Mouse (Mus musculus): ENCODE results near the gene Tlk1.
A peak's percentile ranks its signal among the peaks of the same experiment; 100 is the strongest.
"Not testable (repeated sequence)": the region's sequence is repeated elsewhere in the genome, so short reads cannot be mapped to it uniquely, and the experiment has no call there.

The Tlk1 gene

DNA sequence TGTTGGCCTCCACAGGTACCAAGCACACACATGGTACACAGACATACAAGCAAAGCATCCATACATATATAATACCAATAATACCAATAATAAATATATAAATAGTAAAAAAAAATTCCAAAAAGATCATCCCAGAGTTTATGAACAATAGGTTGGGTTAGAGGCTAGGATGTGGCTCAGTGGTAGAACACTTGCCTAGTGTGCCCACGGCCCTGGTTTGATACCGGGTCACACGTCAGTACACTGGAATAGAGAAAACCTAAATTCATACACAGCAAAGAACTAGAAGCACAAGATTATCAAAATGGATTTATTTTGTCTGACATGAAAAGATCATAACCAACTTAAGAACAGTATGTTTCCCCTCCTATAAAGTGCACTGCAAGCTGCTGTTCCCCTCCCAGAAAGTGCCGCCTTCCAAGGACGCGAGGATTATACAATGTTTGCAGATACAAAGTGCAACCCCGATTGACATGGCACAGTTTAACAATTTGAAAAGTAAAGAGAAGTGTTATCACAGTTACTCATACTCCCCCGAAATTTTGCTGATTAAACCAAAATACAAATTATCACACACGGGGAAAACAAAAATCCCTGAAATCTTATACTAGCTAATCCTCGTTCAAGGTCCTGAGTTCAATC lies 6.3 kb upstream of the Tlk1 start:
- DNase-seq = no peak

DNA sequence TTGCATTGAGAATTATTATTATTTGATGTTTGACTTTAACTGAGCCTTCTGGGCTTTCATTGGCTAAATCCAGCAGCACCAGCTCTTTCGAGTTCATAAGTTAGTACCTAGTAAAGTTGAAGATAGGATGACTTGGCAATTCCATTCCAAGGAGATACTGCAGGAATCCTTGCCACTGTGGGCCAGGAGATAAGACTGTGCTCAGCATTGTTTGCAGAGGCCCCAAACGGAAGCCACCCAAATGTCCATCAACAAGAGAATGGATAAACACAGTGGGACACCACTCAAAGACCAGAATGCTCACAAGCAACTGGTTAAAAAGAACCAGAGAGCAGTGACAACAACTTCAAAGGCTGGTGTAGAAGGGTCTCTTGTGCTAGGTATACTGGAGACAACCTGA lies 5.2 kb upstream of the Tlk1 start:
- DNase-seq = no peak

DNA sequence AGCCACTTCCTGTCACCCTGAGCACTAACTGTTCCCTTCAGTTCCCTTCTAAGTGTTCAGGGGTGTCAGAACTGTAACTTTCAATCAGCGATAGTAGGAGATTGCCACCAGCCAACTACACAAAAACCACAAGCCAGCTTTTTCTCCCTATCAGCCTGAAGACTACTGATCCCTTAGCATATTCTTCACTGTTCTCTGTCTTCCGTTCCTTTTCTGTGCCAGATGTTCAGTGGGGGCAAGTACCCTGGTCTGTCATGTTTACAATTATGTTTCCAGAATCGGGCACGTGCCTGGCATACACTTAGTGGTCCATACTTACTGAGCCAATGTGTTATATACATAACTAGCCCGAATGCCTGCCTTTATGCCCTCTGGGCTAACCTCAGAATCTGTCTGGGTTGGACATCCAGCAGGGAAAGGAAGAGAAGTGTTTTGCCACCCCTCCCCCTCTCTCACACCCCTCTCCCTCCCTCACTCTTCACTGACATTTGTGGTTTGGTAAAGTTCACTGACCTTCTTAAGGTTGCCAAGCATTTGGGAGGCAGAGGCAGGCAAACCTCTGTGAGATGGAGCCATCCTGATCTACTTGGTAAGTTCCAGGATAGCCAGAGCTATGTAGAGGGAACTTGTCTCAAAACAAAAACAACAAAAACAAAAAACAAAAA lies 4.5 kb upstream of the Tlk1 start:
- DNase-seq = peak; percentile 53

DNA sequence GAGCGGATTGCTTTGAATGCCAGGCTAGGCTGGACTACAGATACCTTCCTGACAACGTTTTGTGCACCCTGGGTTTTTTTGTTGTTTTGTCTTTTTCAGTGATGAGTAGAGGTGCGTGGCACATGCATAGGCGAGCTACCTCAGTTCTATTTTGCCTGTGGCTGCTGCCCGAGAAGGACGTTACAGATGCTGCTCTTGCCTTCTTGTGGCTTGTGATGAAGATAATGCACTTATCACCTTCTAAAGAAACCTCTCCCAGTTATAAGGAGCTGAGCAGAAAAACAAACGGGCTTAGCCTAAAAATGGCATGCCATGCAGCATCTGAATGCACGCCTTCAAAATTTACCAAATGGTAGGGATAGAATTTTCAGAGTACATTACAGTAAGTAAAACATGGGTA lies 2.3 kb upstream of the Tlk1 start:
- DNase-seq = no peak

DNA sequence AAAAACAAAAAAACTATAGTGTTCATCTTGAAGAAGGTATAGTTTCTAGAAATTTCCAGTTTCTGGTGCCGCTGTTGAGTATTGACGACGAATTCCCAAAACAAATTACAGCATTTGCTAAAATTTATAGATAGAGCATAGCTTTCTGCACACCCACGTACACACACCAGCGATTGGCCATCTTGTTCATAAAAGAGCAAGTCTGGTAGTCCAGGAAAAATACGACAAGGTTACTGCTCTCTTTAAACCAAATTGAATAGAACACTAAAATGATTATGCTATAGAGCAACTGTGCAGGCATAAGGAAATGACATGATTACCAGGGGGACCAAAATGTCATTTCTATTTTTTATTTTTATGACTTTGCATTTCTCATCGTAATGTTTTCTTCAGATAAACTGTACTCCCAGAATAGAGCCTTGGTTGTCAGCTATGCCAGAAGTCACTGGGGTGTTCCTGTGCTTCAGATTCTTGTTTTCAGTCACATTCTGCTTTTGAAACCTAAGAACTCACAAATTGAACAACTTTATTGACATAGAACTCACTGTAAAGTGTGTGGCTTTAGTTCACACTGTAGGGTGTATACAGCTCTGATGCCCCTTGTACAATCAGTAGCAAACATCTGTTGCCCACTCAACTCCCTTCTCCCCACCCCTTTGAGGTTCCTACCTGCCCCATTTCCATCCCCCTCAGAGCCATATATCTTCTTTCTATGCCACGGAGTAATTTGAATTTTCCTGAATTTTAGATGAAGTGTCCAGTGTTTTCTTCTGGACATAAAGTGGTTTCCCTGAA lies 1.1 kb upstream of the Tlk1 start:
- DNase-seq = no peak

DNA sequence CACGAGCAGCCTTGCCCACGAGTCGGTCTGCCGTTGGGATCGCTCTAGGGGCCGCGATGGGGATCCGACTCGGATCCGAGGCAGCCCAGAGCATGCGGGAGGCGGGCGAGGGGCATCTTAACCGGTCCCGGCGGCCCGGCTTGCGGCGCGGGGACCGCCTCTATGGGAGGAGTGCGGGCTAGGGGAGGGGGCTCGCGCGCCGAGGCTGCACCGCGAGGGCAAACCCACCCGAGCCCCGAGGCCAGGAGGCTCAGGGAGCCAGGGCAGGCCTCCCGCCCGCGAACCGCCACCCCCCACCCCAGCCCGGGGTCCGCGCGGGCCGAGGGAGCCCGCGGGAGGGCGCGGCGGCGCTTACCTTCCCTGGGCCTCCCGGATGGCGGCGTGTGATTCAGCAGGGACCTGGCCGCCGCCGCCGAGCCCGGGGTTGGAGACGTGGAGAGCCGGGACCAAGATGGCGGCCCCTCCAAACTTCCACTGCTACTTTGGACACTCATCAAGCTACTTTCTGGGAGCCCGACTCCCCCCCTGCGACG lies 624 bp downstream of the Tlk1 start:
- DNase-seq = peak; percentile 83

DNA sequence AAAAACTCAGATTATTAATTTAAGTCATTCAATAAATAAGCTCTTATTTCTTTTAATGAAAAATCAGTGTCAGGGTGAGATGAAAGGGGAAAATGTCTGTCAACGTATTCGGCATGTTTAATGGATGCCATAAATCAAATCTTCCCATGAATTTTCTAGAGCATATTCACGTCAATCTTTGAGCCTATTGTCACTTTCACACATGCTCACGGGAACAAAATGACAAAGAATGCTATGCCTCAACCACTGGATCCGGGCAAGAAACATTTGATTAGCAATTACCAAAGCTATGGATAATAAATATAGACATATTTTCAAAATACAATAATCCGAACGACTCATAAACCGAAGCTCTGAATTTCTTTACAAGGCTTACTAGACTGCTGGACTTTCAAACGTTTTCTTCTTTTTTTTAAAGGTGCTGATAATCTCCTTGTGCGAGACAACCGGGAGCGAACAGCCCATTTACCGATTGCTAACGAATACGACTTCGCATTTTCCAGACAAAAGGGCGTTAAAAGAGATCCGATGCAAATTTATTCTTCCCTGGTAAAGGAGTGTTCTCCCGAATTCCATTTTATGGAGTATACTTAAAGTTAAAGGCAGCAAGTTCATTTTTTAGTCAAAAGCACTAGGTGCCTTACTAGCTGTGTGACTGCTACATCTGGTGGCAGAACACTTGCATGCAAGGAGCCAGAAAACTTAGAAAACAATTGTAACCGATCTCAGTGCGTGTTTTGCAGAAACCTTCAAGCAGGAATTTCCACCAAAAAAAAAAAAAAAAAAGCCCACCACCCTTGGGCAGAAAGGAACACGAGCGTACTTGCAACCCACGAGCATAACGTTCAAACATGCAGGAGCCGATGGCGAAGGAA lies 1.4 kb downstream of the Tlk1 start:
- DNase-seq = peak; percentile 49

DNA sequence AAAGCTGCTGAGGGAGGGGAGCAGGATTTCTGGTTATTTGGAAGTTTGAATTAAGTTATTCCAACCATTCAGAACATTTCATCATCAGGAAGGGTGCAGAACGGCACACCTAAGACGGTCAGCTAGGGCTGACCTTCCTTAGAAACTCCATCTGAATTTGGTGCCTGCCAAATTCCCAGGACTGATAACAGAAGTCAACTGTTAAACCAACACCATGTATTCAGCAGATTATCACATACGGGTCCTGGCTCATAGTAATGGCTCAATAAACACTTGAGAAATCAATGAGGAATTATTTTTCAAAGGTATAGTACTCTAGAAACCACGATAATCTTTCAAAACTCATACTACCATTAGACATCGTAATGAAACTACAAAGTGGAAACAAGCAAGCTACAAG lies 2.1 kb downstream of the Tlk1 start:
- no peak for DNase-seq

DNA sequence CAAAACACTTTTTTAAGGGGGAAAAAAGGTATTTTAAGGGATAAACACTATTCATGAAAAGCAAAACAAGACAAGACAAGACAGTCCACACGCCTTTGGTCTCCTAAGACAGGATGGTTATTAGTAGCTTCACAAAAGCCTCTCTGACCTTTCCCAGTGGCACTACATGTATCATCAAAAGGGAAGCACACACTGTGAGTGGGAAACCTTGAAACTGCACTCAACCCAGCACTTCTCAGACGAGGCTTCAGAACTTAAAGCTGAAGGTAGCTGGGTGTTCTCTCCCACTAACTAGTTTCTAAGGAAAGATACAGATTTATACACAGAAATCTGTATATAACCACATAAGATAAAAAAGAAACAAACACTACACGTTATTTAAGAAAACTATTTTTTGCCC lies 8.6 kb downstream of the Tlk1 start:
- DNase-seq = no peak

DNA sequence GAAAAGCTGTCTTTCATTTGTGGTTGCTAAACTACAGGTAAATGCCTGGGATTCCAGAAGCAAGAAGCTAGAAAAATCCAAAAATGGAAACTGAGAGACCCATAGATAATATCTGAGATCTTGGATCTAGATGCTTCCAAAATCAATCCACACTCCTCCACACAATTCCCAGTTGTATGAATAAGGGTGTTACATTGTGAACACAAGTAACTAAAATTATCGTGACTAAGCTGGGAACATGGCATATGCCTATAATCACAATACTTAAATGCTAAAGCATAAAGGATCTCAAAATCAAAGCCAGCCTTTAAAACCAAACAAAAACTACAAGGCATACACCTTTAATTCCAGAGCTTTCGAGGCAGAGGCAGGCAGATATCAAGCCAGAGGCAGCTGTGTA lies 9.5 kb downstream of the Tlk1 start:
- no peak for DNase-seq

DNA sequence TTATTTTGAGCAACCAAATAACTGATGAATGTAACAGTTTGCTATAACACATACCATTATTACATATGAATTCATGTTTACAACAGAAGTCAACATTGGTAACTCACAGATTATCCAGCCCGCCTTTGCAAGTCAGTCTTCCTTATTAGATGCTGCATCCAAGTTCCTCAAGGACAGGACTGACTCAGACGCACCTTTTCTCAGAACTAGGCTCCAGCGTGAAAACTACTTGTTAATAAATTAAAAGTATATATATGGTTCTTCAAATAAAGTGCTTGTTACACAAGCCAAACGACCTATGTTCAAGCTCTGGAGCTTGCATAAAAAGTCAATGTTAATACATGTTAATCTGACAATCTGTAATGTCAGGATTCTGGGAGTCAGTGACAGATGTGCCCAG lies 11.9 kb downstream of the Tlk1 start:
- DNase-seq = no peak

DNA sequence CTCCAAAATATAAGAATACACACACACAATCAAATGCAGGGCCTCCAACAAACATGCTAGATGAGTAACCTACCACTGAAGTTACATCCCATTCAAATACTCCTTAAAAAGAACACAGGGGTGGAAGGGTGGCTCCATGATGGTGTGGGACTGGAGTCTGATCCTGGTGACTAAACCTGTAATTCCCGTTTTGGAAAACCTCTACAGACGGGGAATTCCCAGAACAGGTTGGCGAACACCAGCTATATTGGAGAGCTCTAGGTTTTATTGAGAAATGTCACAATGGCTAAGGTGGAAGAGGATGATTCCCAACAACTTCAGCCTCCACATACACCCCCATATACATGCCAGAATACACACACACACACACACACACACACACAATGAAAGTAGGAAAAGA lies 14.1 kb downstream of the Tlk1 start:
- no peak for DNase-seq

DNA sequence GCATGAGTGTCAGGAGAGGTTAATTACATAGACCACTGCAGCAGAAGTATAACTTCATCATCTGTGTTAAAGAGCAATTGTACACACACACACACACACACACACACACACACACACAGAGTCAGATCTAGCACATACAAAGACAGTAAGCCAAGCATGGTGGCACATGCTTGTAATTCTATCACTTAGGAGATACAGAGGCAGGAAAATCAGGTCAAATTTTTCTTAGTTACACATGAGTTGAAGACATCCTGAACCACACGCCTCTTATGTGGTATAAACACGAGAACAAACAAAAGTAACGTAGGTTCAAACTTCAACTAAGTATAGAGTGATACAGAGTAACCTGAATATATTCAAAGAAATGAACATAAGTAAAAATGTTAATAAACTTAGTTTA lies 15.6 kb downstream of the Tlk1 start:
- DNase-seq = peak; percentile 54

DNA sequence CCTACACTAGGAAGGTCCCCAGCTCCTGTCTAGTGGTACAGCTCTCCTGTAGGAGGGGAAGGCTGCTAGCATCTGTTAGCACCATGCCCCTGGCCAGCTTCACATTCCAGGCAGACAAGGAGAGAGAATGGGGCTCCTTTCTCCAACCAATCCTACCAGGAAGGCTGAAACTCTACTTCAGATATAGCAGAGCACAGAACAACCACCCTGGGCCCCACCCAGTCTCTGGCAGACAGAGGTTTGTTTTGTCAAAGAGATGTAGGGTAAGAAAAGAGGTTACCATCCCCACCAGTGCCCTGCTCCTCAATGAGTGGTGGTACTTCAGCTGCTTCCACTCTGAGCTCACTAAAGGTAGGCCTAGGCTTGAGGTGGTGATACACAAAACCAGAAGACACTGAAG lies 16.8 kb downstream of the Tlk1 start:
- peak; percentile 69 for DNase-seq

DNA sequence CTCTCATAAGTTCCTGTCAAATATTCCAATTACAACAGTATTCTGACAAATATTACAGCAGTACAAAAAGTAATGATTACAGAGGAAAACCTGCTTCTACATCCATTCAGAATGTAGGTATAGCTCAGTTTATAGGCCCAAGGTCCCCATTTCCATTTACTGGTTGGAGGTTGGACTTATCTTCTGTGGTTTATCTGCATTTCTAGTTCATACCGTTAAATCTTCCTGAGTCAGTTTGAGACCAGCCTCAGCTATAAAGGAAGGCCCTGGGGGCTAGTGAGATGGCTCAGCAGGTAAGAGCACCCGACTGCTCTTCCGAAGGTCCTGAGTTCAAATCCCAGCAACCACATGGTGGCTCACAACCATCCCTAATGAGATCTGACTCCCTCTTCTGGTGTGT lies 17.9 kb downstream of the Tlk1 start:
- not testable (repeated sequence) for DNase-seq

DNA sequence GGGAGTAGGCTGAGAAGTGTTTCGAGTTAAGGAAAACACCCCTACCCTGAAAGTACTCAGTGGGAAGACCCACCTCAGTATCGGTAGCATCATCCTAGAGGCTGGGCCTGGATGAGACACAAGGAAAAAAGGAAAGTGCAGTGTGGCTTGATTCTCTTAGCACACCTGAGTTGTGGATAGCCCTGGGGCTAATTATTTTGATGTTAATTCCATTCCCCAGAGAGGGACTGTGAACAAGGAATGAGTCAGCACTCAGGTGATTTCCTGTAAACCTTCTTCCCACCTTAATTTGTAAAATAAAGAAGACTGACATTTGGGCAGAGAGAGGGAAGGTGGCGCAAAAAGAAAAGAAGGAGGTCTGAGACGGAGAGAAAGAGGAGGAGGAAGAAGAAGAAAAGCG lies 19.5 kb downstream of the Tlk1 start:
- DNase-seq = no peak

DNA sequence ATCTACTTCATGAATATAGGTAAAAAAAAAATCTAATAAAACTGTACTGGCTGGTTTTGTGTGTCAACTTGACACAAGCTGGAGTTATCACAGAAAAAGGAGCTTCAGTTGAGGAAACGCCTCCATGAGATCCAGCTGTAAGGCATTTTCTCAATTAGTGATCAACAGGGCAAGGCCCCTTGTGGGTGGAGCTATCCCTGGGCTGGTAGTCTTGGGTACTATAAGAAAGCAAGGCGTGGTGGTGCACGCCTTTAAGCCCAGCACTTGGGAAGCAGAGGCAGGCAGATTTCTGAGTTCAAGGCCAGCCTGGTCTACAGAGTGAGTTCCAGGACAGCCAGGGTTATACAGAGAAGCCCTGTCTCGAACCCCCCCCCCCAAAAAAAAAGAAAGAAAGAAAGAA lies 21.8 kb downstream of the Tlk1 start:
- DNase-seq = not testable (repeated sequence)

DNA sequence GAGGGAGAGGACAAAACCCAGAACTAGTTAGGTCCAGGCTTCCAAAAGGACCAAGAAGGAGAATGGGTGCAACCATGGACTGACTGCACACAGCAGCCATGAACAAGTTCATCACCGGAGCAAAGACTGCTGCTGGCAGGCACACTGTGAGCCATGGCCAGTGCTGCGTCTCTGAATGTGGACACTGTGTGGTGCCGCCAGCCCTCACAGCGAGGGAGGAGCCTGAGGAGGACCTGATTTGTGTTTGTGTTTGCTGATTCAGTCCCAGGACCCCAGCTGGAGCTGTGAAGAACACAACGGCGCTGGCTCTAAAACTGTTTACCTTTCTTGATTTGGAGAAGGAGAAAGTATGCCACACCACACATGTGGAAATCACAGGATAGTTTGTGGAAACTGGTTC lies 22.9 kb downstream of the Tlk1 start:
- DNase-seq = no peak

DNA sequence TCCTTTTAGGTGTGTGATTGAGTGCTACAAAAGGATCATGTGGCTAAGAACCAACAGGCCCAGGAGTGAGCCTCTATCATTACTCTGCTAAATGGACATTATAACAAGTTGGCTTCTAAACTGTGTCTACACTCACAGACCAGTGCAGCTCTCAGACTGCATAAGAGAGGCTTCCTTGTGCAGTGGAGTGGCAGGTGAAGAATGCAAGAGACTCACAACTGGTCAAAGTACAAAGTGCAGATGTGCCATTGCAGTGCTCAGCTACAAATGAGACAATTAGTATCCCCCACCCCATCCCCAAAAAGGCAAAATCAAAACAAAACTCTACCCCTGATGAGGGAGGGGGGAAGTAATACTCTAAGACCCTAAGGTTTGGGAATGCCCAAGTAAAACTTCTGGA lies 24.0 kb downstream of the Tlk1 start:
- DNase-seq = no peak

DNA sequence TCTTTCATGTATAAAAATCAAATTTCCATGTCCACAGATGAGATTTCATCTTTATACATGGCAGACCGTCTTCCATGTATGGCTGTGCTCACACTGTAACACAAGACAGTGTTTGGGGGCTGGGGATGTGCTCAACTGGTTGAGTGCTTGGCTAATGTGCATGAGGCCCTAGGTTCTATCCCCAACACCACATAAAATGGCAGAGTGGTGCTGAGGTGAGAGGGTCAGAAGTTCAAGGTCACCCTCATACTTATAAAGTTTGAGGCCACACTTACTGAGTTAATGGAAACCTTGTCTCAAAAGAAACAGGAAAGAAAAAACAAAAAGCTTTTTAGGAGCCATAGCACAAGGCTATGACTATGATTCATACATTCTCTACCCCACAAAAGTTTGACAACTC lies 25.1 kb downstream of the Tlk1 start:
- DNase-seq = no peak

DNA sequence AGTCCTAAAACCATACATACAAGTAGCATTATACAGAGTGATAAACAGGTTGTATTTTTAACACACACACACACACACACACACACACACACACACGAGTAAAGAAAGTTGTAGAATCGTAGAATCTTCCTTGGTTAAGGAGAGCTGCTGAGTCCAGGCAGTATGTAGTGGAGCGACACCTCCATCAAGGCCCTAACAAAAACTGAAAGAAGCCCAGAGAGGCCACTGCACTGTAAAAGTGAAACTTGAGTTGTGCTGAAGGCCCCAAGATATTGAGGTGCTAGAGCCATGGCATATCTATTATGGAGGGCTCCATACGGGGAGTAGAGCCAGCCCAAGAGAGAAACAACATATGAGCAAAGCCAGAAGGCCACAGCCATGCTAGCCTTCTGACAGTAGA lies 32.3 kb downstream of the Tlk1 start:
- DNase-seq = no peak

DNA sequence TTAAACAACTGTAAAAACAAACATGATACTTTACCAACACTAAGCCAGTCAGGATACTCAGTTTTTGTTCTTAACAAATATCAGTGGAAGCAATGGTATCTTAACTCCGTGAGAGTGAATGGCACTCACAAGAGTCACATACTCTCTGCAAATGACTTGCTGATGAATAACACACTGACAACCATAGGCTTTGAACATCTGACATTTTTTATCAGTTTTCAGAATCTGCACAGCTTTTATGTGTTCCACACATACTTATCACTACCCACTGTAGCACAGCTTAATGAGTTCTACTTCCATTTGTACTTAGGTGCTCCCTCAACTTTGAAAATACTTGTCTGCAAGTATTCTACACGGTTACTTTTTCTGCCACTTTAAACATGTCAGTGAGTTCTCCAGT lies 35.3 kb downstream of the Tlk1 start:
- no peak for DNase-seq

DNA sequence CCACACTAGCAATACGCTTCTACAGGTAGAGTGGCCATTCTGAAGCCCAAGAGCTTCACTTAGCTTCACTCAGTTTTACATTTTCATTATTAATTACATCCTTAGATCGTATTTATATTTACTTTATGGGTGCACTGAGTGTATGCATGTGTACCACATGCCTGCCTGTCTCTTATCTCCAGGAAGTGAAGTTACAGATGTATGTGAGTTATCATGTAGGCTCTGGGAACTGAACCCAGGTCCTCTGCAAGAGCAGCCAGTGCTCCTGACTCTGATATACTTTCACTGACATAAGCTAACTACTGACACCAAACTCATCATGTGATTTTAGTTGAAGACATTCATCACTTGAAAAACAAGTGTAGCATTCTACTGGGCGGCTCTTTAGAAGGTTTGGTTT lies 36.2 kb downstream of the Tlk1 start:
- DNase-seq = no peak
